Mouse (Mus musculus) spleen, adult 2 months (tissue): Measurements from ENCODE around the gene Ttc27.

ENCODE experiments used
- CTCF ChIP-seq: fragments of 200-500 bp; IDR thresholded peaks from 2 replicates; pipeline ENCODE4 v1.5.1; 2011; ENCODE audit warnings: mild to moderate bottlenecking, inconsistent platforms; ENCODE audit not compliant: insufficient read depth, insufficient read length, insufficient replicate concordance; ENCODE audit errors: extremely low read depth
- POLR2A ChIP-seq: fragments of 200-500 bp; IDR thresholded peaks from 2 replicates; pipeline ENCODE4 v1.6.1; 2011; ENCODE audit warnings: low read depth, low read length, inconsistent platforms

DNA sequence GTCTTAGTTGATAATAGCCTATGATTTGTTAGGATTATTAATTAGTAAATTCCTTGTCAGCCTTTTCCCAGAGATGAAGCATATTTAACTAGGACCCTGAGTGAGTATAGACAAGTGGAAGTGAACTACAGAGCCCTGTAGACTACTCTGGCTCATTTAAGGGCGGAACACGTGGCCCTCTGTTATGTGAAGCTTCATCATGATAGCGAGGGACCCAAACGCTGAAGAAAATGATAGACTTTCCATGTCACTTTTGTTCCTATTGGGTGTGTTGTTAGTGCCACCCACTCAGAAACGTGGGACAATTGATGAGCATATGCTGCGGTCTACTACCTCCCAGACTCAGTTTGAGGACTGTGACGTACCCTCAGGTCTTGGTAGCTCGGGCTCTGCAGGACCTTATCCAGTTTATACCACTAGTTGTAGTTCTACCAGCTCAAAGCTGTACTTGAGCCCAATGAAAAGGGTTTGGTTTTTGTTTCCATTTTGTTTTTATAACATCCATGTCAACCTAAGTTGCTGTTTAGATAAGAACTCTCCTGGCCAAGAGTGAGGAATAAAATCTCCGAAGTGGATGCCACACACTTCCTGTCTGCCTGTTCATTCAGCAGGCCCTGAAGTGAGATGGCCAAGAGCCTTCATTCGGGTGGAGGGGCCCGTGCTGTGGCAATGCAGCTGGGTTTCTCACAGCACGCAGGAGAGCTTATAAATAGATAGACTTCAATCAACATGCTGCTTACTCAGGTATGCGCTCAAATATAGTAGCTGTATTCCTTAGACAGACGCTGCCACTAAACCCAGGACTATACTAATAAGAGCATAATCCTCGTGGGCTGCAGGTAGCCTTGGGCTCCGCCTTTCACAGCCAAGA, 148.4 kb downstream of the Ttc27 start:
- TF ChIP-seq CTCF (no peak), POLR2A (no peak)
